Mouse (Mus musculus): Measurements from ENCODE around the gene Esrp2.

- TF ChIP-seq CTCF (IDR thresholded peaks at IDR 0.05; ENCODE audit: extremely low read depth, insufficient read depth, insufficient read length, insufficient replicate concordance), result no peak
- TF ChIP-seq POLR2A (IDR thresholded peaks at IDR 0.05; ENCODE audit: low read depth, low read length), result no peak
Measured at GRCm38 (mm10) chr8:106127882-106128410, 8.8 kb downstream of the Esrp2 start.
